Mouse (Mus musculus) cerebellum, postnatal 10 days (tissue): ENCODE measurements at regions not wholly inside any gene's neighbourhood (a gene's known extent, or its start where the extent isn't known, plus 50 kb on each side); places are given as distances from the start of the nearest gene placed in this dataset.
A peak's percentile ranks its signal among the peaks of the same experiment; 100 is the strongest.
"Not testable (repeated sequence)": the region's sequence is repeated elsewhere in the genome, so short reads cannot be mapped to it uniquely, and the experiment has no call there.

Experiments
- DNase-seq, 2 experiments: peaks; one replicate each; pipeline ENCODE4 v3.0.0; 2021; ENCODE audit warnings: mixed read lengths in 2 of 2

DNA sequence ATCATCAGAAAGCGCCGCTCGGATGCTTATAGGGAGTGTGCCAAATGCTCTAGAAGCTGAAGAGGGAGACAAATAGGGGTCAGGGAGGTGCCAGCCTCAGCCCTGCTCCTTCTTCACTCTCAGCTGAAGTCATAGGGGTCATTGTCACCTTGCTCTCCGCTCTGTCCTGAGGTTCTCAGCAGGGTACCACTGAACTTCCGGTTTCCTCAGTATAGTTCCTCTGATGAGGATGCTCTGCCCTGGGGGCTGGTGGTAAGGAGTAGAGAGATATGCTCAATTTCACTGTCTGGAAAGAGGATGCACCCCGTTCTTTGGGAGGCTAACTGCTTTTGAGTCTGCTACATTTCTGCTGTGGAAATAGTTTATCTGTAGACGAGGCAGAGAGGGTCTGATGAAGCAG is 211.4 kb downstream of the Zfp619 start:
- no peak for DNase-seq

DNA sequence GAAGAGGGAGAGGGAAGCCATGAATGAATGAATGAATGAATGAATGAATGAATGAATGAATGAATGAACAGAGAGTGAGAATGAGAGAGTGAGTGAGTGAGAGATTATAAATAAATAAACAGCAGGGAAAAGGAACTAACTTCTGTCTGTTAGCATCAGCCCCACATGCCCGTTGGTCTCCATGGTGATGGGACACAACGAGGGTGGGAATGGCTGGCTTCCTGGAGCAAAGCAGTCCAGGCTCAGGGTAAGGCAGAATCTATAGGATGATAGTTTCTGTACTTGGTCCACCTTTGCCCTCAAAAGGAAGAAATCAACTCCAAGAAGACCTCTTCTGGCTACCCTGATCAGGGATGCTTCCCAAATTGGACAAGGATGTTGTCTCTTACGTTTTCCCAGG is 212.2 kb downstream of the Zfp619 start:
- no peak for DNase-seq

DNA sequence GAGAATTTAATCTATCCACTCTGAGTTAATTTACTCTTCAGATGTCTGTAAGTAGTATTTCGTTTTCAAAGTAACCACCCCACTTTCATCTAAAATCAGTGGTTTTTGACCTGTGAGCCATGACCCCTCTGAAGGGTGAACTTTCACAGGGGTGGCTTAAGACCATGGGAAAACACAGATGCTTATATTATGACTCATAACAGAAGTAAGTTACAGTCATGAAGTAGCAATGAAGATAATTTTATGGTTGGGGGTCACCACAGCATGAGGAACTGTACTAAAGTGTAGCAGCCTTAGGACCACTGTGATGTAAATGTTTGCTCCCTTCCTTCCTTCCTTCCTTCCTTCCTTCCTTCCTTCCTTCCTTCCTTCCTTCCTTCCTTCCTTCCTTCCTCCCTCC is 215.2 kb downstream of the Zfp619 start:
- DNase-seq = no peak

DNA sequence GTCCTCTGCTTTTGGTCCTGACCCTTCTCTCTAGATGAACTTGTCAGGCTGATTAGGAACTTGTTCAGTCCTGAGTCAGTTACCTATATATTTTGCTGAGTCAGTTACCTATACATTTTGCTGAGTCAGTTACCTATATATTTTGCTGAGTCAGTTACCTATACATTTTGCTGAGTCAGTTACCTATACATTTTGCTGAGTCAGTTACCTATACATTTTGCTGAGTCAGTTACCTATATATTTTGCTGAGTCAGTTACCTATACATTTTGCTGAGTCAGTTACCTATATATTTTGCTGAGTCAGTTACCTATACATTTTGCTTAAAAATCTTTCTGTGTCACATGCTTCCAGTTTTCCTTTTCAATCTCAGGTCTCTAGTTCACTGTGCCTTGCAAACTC is 230.8 kb downstream of the Zfp619 start:
- DNase-seq = not testable (repeated sequence)

DNA sequence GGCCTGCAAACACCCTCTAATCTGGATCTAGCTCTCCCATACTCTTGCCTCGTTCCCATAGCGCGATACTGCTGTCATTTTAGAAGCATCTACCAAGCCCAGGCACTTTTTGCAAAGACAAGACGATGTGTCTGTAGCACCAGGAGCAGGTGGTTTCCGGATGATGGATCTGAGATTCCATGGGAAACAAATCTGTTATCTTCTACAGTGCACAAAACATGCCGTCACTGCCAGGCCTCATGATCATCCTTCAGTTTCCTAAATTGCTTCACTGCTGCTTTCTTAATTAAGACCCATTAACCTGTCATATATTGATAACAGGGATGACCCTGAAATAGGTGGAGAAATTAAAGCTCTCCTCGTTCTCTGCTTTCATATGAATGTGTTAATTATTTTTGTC is 232.9 kb downstream of the Zfp619 start:
- DNase-seq = no peak

DNA sequence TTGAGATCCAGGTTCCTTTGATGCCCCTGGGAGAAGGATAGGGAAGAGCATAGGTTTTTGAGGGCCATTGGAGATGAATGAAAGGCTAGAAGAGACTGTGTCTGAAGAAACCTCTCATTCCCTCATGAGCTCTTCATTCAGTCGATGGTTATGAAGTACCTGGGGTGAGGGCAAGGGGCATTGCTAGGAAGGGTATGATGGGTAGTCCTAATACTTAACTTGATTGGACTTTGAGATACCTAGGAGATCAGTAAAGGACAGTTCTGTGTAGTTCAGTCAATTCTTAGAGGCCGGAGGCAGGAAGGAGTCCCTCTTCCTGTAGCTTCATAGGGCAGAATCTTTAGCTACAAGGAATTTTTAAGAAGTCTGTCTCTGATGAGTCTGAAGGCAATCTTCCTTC is 246.8 kb downstream of the Zfp619 start:
- DNase-seq = no peak

DNA sequence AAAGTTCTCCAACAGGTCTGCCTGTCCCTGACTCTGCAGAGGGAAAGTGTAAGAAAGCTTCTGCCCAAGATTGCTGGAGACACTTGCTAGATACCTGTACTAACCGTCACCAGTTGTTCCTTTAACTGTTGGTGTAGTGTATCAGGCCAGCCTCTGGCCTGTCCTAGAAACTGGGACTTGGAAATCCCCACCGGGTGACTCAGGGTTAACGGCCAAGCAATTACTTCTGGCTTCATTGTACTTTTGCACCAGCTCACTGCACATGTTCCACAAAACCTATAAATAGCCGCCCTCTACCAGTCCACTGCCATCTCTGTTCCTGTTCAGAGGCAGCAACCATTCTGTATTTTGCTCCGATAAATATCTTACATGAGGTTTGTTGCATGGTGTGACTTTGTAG is 247.5 kb downstream of the Zfp619 start:
- DNase-seq = no peak

DNA sequence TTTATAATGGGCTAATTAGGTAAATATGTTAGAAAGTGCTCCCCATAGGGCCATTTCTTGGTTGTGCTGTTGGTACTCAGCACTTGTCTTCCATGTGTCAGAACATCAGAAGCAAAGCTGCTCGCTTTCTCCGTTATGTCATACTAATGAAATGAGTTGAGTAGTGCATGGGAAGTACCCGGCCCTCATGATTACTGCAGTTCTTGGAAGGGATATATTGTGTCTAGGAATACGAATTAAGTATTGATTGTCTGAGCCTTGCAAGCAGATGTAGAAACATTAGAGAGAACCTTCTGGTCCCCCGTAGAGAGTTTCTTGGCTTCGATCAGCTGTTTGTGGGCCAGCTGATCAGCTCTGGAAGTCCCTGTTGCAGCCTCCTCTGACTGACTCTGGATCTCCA is 255.7 kb downstream of the Zfp619 start:
- peak; percentile 2 to 12 for DNase-seq

DNA sequence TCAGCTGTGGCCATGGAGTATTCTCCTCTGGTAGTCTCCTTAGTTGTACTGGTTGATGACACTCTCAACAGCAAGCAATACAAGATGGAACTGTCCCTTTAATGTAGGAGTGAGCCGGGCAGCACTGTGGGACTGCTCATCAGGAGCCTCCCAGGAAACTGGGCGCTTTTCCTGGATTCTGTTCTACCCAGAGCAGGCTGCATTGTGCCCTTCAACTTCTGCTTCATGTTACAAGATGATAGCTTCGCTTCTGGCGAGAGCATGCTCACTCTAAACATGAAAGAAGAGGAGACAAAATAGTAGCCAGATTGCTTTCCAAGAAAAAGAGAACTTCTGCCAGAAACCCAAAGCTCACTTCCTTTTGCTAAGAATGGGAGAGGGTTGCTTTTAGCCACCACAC is 271.8 kb downstream of the Zfp619 start:
- DNase-seq = no peak

DNA sequence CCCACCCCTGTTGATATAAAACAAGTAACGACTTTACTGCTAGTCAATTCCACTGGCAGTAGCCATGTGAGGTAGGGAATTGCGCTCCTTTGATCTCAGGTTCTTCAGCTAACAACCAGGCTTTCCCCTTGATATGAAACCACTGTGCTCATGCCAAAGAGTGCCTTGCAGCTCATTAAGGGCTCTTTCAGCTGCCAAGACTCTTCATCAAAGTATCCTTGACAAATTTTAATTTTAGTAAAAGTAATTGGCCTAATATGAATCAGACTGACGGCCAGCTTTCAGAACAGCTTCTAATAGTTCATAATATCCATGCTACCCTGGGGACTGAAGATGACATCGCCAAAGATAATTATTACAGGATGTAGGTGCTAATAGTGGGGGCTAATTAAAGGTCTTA is 272.3 kb downstream of the Zfp619 start:
- DNase-seq = no peak

DNA sequence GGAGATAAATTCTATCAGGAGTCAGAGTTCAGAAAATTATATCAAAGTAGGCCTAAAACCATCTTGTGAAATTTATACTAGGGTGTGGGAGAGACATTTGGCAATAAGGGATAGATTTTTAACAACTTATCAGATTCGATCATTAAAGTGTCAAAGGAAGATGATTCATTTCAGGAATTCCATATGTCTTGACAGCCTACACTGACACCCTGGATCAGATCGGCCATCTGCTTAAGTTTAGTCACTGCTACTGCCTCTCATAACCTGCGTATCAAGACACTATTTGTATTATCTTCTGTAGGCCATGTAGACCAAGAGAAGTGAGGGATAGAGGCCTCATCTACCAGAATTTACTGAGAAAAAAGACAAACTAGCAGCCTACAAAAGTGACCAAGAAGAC is 277.2 kb downstream of the Zfp619 start:
- no peak for DNase-seq

DNA sequence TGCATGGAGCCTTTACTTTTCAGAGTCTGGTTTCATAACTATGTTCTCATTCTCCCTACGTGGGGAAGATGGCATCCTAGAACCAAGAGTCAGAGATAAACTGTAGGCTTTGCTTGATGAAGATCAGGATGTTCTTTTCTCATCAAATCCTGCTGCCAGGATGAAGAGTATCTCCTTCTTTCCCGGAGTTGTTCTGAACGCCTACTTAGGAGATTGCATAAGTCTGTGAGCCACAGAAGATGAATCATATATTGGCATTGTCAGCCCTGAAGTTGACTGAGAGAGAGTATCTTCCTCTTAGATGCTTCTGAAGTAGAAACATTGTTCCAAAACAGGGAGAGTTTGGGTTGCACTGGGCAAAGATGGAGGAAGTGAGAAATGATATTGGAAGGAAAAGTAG is 286.7 kb downstream of the Zfp619 start:
- no peak for DNase-seq

DNA sequence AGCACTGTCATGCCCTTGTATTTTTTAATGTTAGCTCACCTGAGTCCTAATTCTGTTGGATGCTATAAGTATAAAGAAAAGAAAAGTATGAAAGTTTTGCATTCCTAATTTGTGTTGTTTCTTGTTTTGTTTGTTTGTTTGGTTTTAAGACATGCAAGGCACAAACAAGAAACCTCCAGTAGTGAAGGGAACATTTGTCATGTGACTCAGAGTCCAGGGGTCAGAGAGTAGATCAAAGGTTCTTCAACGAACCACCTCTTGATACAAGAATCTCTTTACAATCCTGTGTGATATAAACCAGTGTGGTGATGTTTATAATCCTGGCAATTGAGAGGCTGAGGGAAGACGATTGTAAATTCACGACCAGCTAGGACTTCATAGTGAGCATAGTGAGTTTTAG is 300.5 kb downstream of the Zfp619 start:
- DNase-seq = no peak

DNA sequence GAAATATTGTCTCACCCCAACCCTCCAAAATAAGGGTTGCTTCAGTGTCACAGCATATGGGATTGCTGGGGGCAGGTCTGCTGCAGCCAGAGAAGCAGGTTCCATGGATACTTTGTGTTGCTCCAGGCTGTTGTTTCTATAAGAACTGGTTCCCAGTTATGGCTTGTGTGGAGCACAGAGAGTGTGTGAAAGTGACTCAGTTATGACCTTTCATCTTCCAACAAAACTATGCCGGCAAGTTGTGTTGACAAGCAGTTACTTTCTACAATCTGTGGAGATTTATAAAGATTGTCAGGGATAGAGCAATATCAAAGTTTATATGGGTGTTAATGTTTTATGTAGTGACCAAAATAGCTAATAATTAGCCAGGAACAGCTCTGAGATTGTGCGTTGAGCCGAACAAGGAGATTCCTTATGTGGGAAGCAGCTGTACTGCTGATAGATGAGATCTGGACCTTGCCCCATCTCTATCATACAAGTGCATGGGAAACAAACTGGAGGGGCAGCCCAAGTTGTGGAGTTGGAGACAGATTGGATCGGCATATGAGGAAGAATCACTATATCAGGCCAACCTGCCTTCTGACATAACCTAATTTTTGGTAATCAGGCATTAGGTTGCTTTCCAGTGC is 305.1 kb downstream of the Zfp619 start:
- no peak for DNase-seq

DNA sequence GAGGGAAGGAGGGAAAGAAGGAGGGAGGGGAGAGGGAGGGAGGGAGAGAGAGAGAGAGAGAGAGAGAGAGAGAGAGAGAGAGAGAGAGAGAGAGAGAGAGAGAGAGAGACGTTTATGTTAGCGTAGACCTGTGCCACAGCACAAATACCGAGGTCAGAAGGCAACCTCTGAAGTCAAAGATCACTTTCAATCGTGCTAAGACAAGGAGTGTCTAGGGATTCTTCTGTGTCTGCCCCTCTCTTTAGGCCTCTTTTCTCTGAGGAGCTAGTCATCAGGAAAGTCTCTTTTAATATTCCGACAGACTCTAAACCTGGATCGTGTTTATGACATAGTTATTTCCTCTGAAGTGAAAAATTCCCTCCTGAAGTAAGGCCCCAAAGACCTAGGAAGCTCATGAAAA is 310.8 kb downstream of the Zfp619 start:
- no peak for DNase-seq

DNA sequence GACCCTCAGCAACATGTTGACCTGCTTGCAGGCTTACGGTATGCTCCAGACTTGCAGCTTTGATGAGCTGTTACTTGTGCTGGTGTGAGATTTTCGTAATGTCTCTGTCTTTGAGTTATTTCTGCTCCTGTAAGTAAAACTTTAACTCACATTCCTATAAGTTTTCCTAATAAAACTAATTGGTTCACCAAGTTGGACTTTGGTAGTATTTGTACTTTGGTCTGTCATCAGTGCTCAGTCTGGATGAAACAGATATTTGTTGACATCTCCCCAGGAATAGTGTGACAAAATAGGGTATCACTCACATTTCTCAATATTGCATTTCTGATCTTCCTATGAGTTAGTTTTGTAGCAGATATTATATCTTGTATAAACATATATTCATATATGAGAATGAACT is 313.3 kb downstream of the Zfp619 start:
- DNase-seq = no peak

DNA sequence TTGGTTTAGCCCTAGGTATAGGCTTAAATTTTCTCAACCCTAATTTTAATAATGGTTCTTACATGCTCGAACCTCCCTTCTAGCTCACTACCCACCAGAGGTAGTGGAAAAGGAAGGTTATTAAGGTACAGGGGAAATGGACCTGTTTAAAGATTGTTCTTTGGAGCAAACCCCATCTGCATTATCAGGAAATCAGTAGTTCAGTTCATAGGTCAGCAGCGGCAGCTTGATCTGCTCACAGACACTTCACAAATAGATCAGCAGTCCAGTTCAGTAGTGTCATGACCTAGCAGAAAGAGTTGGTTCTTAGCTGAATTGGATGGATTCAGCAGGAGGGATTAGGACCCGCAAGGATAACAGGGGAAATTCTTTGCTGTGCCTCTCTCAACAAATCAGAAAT is 324.4 kb downstream of the Zfp619 start:
- DNase-seq = no peak

DNA sequence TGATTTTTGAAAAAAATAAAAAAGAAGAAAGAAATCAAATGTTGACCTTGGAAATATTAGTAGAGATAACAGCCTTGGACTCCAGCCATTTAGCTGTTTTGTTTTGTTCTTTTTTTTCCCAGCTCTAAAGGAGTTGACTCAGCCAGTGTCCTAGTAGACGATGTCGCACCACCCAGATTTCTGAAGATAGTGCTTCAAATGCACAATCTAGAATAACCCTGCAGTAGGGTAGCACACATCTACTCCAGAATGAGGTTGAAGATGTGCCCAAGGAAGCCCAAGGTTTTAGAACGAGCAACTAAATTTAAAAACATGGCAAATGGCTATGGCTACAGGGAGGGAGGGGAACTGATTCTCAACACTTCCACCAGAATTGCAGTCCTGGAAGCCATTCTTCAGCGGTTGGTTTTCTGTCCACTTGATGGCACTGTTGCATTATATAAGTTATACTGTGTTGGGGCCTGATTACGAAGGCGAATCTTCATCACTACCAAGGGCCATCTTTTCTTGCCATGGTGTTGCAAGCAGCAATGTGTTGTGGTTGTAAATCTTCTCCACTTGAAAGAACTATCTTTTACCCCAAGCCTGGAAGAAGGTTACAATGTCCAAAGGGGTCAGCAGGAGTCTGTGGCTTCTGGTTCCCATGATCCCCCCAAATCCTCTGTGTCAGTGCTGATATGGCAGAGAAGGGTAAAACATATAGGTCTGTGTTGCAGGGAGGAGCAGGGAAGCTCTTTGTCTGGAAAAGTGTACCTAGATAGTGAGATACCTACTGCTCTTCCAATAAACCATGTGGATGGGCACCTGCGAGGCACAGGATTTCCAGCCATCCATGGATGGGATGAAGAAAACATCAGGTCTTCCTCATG is 330.6 kb downstream of the Zfp619 start:
- DNase-seq = peak; percentile 72 to 81

DNA sequence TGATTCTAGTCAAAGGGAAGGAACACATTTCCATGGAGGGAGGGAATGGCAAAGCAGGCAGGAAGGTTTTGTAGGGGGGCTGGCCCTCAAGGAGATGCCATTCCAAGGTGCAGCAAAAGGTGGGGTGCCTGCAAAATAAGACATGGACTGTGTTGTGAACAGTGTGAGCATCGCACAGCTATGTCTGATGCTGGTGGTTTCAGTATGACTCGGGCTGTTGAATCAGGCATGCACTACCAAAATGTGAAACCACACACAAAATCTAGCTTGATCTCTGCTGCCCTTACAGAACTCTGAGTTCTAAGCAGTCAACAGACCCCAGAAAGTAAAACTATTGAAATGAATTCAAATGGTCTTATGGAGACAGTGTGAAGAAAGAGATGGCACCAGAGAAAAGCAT is 339.7 kb downstream of the Zfp619 start:
- no peak for DNase-seq

DNA sequence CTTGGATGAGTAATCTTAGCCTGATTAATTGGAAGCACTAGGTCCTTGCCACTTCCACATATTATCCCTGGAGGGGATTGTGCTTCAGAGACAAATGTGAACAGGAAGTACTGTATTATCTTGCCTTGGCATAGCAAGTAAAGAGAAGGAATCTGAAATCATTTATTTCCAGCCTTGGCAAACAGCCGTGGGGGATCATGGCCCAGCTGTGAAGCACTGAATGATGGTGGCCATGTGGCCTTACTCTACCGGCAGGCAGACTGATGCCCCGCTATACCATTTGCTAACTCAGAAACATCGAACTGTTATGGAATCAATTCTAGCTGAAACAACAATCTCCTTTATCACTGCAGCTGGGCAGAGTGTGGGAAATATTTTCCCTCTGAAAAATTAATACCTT is 345.3 kb downstream of the Zfp619 start:
- peak; percentile 3 to 15 for DNase-seq

DNA sequence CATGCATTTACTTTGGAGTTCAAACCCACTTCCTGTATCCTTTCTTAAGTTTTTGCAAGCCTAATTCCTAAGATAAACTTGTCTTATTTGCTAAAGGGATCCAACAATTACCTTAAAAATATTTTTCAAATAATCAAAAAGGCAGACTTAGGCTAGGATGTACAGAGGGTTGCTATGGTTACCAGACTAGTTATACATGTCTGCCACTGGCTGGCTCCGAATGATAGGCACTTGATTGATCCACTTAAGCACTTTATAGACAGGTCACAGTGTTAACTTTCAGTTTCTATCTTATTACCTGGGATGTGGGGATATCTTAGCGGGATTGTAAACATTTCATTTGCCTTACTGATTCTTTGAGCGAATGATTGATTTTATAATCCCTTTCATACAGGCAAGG is 346.6 kb downstream of the Zfp619 start:
- DNase-seq = no peak

DNA sequence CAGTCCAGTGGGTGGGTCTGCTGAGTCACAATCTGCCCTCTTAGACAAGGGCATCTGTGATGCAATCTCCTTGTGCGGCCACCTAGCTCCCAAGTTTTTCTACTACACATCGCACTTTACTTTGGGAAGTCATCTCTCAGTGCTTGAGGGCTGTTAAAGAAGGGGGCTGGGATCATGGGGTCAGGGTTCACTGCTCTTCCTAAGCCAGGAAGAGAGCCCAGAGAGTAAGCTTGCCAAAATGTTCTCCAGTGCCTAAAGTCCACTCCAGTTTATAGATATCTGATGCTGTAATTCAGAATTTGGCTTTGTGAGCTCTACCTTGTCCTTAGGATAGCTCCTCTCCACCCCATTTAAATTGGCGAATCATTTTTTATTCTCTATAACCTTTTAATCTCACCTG is 347.2 kb downstream of the Zfp619 start:
- no peak for DNase-seq

DNA sequence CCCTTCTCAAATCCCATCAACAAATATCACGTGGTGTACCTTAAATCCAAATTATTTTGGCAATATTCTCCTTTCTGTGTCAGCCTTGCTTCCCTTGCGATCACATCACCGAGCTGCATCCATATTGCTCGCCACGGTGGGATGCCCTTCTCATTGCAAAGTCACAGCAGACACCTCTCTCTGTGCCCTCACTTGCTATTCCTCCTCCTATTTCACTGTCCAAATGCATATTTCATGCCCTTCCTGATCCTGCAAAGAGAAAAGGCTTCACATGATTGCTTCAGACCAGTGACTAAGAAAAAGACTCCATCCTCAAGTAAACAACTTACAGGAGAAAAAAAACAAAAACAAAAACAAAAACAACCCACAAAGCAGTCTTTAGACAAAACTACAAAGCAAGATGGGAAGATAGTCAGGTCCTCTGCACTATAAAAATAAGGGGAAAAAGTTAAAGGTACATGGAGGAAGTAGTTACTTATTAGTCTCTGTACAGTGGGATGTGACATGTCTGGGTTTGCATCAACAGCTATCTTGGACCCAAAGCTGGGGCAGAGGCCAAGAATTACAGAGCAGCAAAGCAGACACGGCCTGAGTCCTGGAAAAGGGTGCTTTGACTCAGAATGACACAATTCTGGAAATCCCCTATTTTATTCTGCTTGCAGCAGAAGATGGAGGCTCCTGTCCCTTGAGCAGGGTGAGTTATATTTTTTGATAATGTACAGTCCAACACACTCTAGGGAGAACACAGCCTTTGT is 349.3 kb downstream of the Zfp619 start:
- peak; percentile 9 to 10 for DNase-seq

DNA sequence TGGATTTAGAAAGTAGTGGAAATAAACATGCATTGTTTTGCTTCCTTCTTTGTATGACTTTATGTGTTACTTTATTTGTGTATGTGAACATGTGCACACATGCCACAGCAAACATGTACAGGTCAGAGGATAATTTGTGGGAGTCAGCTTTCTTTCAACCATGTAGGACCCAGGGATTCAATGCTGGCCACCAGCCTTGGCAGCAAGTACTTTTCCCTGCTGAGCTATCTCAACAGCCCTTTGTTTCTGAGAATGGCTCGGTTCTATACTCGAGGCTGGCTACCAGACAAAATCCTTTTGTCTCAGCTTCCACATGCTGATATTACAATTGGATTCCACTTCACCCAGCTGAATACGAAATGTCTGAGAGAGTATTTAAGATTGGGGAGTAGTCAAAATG is 349.9 kb downstream of the Zfp619 start:
- DNase-seq = peak; percentile 6 to 35
